Mouse (Mus musculus) NIH3T3 (cell line): ENCODE measurements around the gene Sar1a.

Source experiments
- DNase-seq: peaks from one replicate; pipeline ENCODE4 v3.0.0-alpha.2; 2012; ENCODE audit warnings: low read depth

Sar1a gene

DNA sequence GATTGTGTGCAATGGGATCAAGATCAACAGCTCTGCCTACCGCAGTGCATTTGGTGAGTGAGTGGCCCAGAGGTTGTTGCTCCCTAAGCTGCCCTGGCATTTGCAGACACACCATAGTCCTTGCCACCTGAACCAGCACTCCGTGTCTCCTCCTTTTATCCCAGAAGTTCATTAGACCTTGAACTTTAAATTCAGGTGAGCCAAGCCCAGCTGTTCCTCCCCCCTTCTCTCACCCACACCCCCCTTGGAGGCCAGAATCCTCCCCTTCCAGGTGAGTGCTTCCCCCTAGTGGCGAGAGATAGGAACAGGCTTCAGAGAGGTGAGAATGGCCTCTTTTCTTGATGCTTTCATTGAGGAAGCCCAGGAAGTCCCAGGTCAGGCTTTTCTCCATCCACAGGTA lies 54.3 kb downstream of the Sar1a start:
- peak; percentile 82 for DNase-seq

DNA sequence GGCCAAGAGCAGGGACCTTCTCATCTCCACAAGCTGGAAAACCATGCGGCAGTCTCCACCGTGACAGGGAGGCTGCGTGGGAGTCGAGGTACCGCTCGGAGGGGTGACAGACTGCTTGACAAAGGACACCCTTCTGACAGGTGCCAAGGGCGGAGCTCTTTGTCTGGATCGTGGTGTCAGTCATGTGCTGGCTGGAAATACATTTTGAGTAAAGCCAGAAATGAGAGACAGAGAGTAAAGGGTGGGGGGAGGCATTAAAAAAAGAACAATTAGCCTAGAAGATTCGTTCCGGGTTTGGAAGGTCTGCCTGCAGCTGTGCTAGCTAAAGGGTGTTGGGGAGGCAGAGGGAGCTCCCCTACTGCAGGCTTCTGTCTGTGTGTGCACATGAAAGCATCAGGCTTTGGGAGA lies 56.6 kb downstream of the Sar1a start:
- DNase-seq, result no peak

- no peak for DNase-seq
Observed at GRCm38 (mm10) chr10:61737537-61737936, 57.4 kb downstream of the Sar1a start.

- DNase-seq, result no peak
Observed at GRCm38 (mm10) chr10:61738126-61738525, 58.0 kb downstream of the Sar1a start.

DNA sequence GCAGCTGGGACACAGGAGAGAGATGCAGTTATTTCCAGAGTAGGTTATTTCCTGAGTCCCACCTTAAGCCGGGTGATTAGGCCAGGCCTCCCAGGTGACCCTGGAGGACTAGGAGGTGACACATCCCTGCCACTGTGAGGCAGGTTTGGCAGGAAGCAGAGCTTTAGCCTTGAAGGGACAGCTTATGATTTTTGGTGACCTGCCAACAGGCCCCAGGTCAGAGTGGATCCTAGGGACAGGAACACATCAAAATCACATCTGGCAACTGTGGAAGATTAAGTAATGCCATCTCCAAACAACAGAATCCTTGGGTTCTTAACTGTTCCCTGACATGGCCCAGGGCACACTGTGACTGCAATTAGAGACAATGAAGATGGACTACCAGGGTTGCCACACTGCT lies 61.2 kb downstream of the Sar1a start:
- DNase-seq, result no peak

GRCm38 (mm10) chr10:61741873-61742272 lies 61.8 kb downstream of the Sar1a start:
- DNase-seq, result peak; percentile 41

DNA sequence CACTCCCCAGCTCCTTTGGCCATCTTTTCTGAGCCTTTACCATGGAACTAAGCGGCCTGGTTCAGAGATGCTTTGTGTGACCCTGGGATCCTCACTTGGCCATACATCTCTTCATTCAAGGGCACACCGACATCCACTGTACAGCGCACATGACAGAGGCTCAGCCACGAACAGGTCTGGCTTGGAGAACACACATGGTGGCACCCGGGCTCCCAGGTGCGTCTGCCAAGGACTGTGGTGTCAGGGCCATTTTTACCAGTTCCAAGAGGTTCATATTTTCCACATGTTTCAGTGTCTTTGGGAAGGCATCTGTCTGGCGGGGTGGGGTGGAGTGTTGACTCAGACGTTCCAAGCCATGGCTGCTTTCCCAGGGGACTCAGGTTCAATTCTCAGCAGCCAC lies 62.2 kb downstream of the Sar1a start:
- no peak for DNase-seq
